Mouse (Mus musculus) forebrain, embryonic 11.5 days (tissue): ENCODE measurements around the gene Adra2b. TPM values are rescaled to one million over a fixed set of nuclear protein-coding genes. Genes with fewer than 3 reads are reported as not detected.

ENCODE experiments used
- ATAC-seq: fragments of 200-750 bp; cut with Nextera tagmentation; replicated peaks from 2 replicates; pipeline ENCODE4 v1.8.0; 2017; ENCODE audit warnings: moderate TSS enrichment; ENCODE audit not compliant: low FRiP score
- DNase-seq: peaks from one replicate; pipeline ENCODE4 v3.0.0-alpha.2; 2017; ENCODE audit warnings: low spot score
- H3K27ac ChIP-seq: fragments of 300-500 bp; sonication (generic); 2 replicates; pipeline ENCODE4 v1.5.1; 2014; ENCODE audit warnings: low read depth, low read length
- H3K27me3 ChIP-seq: fragments of 300-500 bp; sonication (generic); 2 replicates; pipeline ENCODE4 v1.6.1; 2014; ENCODE audit warnings: mild to moderate bottlenecking, low read length, mixed read lengths; ENCODE audit not compliant: control insufficient read depth, insufficient read depth
- H3K36me3 ChIP-seq: fragments of 300-500 bp; sonication (generic); 2 replicates; pipeline ENCODE4 v1.6.1; 2014; ENCODE audit warnings: mild to moderate bottlenecking, low read length, moderate library complexity, mixed read lengths; ENCODE audit not compliant: control insufficient read depth, insufficient read depth
- H3K4me1 ChIP-seq: fragments of 300-500 bp; sonication (generic); replicated peaks from 2 replicates; pipeline ENCODE4 v1.6.1; 2014; ENCODE audit warnings: low read length, mixed read lengths; ENCODE audit not compliant: control insufficient read depth, insufficient read depth
- H3K4me2 ChIP-seq: fragments of 300-500 bp; sonication (generic); 2 replicates; pipeline ENCODE4 v1.6.1; 2014; ENCODE audit warnings: low read depth, mild to moderate bottlenecking, low read length, moderate library complexity, mixed read lengths; ENCODE audit not compliant: severe bottlenecking
- H3K4me3 ChIP-seq: fragments of 300-500 bp; sonication (generic); 2 replicates; pipeline ENCODE4 v1.5.1; 2014; ENCODE audit warnings: low read depth, low read length
- H3K9ac ChIP-seq: fragments of 300-500 bp; sonication (generic); 2 replicates; pipeline ENCODE4 v1.6.1; 2014; ENCODE audit warnings: low read length
- H3K9me3 ChIP-seq: fragments of 300-500 bp; sonication (generic); 2 replicates; pipeline ENCODE4 v1.6.1; 2016; ENCODE audit warnings: low read length, mixed read lengths; ENCODE audit not compliant: control insufficient read depth
- WGBS: fragments of 180-500 bp; shearing (Covaris S2); extraction: QIAGEN DNeasy Blood & Tissue Kit; methylation state at CpG from one replicate; pipeline ENCODE4 v1.1.7; 2014; 5-methylcytosine and 5-hydroxymethylcytosine counted together
- polyA plus RNA-seq: library from polyadenylated mRNA; unstranded; fragments of >200 nt; fragmentation: Nextera tagmentation; extraction: Ambion mirVana; gene quantifications from 2 replicates; pipeline ENCODE4 v1.2.1, GENCODE M21; 2014

The Adra2b gene
- polyA plus RNA-seq, 1 experiment from 2014 or later, result 3.4 TPM

GRCm38 (mm10) chr2:127383881-127384280 is 20.9 kb downstream of the Adra2b start:
- Histone ChIP-seq H3K4me2 (no peak overlapping the region), H3K27me3 (no peaks in the 10 kb centered on the region), H3K27ac (no peak overlapping the region), H3K4me3 (no peak overlapping the region), H3K36me3 (no peaks in the 10 kb centered on the region), H3K4me1 (no peaks in the 10 kb centered on the region), H3K9ac (no peak overlapping the region), H3K9me3 (no peaks in the 10 kb centered on the region)
- WGBS, result 75% methylated on average over 7 of the region's 7 CpGs
- DNase-seq, result no peak
- ATAC-seq, result no peak

- no peak for ATAC-seq
- Histone ChIP-seq H3K36me3 (no peaks in the 10 kb centered on the region), H3K27me3 (no peaks in the 10 kb centered on the region), H3K4me1 (no peaks in the 10 kb centered on the region), H3K4me3 (no peak overlapping the region), H3K27ac (no peak overlapping the region), H3K9me3 (no peaks in the 10 kb centered on the region), H3K9ac (no peak overlapping the region), H3K4me2 (no peak overlapping the region)
- DNase-seq, result no peak
- WGBS, result 89% methylated on average over 2 of the region's 2 CpGs
These were observed 24.5 kb downstream of the Adra2b start for GRCm38 (mm10) chr2:127387521-127387920.

- Histone ChIP-seq H3K9me3 (no peaks in the 10 kb centered on the region), H3K4me1 (no peaks in the 10 kb centered on the region)
- WGBS, result 85% methylated on average over 3 of the region's 3 CpGs
These were observed 27.3 kb downstream of the Adra2b start for GRCm38 (mm10) chr2:127390352-127390751.

GRCm38 (mm10) chr2:127390846-127391245 is 27.8 kb downstream of the Adra2b start:
- Histone ChIP-seq H3K4me2 (no peak overlapping the region), H3K4me3 (no peak overlapping the region), H3K9me3 (no peaks in the 10 kb centered on the region), H3K27ac (no peak overlapping the region), H3K36me3 (no peaks in the 10 kb centered on the region), H3K9ac (no peak overlapping the region), H3K27me3 (no peaks in the 10 kb centered on the region), H3K4me1 (no peaks in the 10 kb centered on the region)
- 82% methylated on average over 4 of the region's 4 CpGs for WGBS
- ATAC-seq (no peak), DNase-seq (no peak)

More at GRCm38 (mm10) chr2:127390352-127390751, 27.3 kb downstream of the Adra2b start:
- H3K36me3 ChIP-seq, result no peaks in the 10 kb centered on the region
- ATAC-seq (no peak), DNase-seq (no peak)
- H3K4me3 ChIP-seq, result no peak overlapping the region
- no peaks in the 10 kb centered on the region for H3K27me3 ChIP-seq
- no peak overlapping the region for H3K9ac ChIP-seq
- H3K4me2 ChIP-seq, result no peak overlapping the region
- no peak overlapping the region for H3K27ac ChIP-seq

GRCm38 (mm10) chr2:127391323-127391722 is 28.3 kb downstream of the Adra2b start:
- DNase-seq, result no peak
- Histone ChIP-seq H3K36me3 (no peaks in the 10 kb centered on the region), H3K9ac (no peak overlapping the region), H3K9me3 (no peaks in the 10 kb centered on the region), H3K4me2 (no peak overlapping the region), H3K4me1 (no peaks in the 10 kb centered on the region), H3K27me3 (no peaks in the 10 kb centered on the region), H3K27ac (no peak overlapping the region), H3K4me3 (no peak overlapping the region)
- ATAC-seq, result no peak
- WGBS, result 75% methylated on average over 3 of the region's 3 CpGs

GRCm38 (mm10) chr2:127394606-127395161 is 31.7 kb downstream of the Adra2b start:
- Histone ChIP-seq H3K4me1 (no peaks in the 10 kb centered on the region), H3K9me3 (no peaks in the 10 kb centered on the region), H3K4me3 (no peak overlapping the region), H3K36me3 (no peaks in the 10 kb centered on the region), H3K4me2 (no peak overlapping the region), H3K27me3 (no peaks in the 10 kb centered on the region), H3K9ac (no peak overlapping the region), H3K27ac (no peak overlapping the region)
- WGBS, result 82% methylated on average over 5 of the region's 5 CpGs
- DNase-seq (no peak), ATAC-seq (no peak)

- ATAC-seq, result no peak
- DNase-seq, result no peak
- H3K9me3 ChIP-seq, result no peaks in the 10 kb centered on the region
- H3K27ac ChIP-seq, result no peak overlapping the region
- no peaks in the 10 kb centered on the region for H3K36me3 ChIP-seq
- no peaks in the 10 kb centered on the region for H3K4me1 ChIP-seq
- no peak overlapping the region for H3K4me2 ChIP-seq
- H3K27me3 ChIP-seq, result no peaks in the 10 kb centered on the region
- H3K4me3 ChIP-seq, result no peak overlapping the region
- H3K9ac ChIP-seq, result no peak overlapping the region
- 95% methylated on average over 7 of the region's 7 CpGs for WGBS
These were observed 35.7 kb downstream of the Adra2b start for GRCm38 (mm10) chr2:127398738-127399137.

- Histone ChIP-seq H3K27ac (no peak overlapping the region), H3K27me3 (no peaks in the 10 kb centered on the region), H3K36me3 (no peaks in the 10 kb centered on the region), H3K9me3 (no peaks in the 10 kb centered on the region), H3K4me1 (no peaks in the 10 kb centered on the region), H3K4me3 (no peak overlapping the region), H3K4me2 (no peak overlapping the region), H3K9ac (no peak overlapping the region)
- WGBS, result 95% methylated on average over 6 of the region's 6 CpGs
- ATAC-seq, result no peak
- DNase-seq, result no peak
These were observed 48.1 kb downstream of the Adra2b start for GRCm38 (mm10) chr2:127411126-127411525.

GRCm38 (mm10) chr2:127415806-127416205 is 52.8 kb downstream of the Adra2b start:
- Histone ChIP-seq H3K4me1 (no peaks in the 10 kb centered on the region), H3K4me3 (no peak overlapping the region), H3K9ac (no peak overlapping the region), H3K9me3 (no peaks in the 10 kb centered on the region), H3K36me3 (no peaks in the 10 kb centered on the region), H3K27me3 (no peaks in the 10 kb centered on the region), H3K27ac (no peak overlapping the region), H3K4me2 (no peak overlapping the region)
- DNase-seq (no peak), ATAC-seq (no peak)
- WGBS, result 83% methylated on average over 10 of the region's 10 CpGs
